Mouse (Mus musculus) lung, embryonic 14.5 days (tissue): ENCODE measurements at regions not wholly inside any gene's neighbourhood (a gene's known extent, or its start where the extent isn't known, plus 50 kb on each side); places are given as distances from the start of the nearest gene placed in this dataset.

ENCODE experiments used
- ATAC-seq: fragments of 200-750 bp; cut with Nextera tagmentation; 2 replicates; pipeline ENCODE4 v1.8.0; 2017; ENCODE audit warnings: mild to moderate bottlenecking, moderate TSS enrichment, moderate library complexity; ENCODE audit not compliant: insufficient read depth
- DNase-seq: peaks from one replicate; pipeline ENCODE4 v3.0.0-alpha.2; 2015
- H3K27ac ChIP-seq: fragments of 300-500 bp; sonication (generic); 2 replicates; pipeline ENCODE4 v1.5.1; 2014; ENCODE audit warnings: low read depth, mild to moderate bottlenecking, moderate library complexity
- H3K27me3 ChIP-seq: fragments of 300-500 bp; sonication (generic); 2 replicates; pipeline ENCODE4 v1.6.1; 2014; ENCODE audit warnings: low read length, control low read depth; ENCODE audit not compliant: insufficient read depth
- H3K36me3 ChIP-seq: fragments of 300-500 bp; sonication (generic); 2 replicates; pipeline ENCODE4 v1.6.1; 2014; ENCODE audit warnings: control low read depth; ENCODE audit not compliant: insufficient read depth
- H3K4me1 ChIP-seq: fragments of 300-500 bp; sonication (generic); 2 replicates; pipeline ENCODE4 v1.6.1; 2014; ENCODE audit warnings: antibody characterized with exemption, control low read depth; ENCODE audit not compliant: insufficient read depth
- H3K4me2 ChIP-seq: fragments of 300-500 bp; sonication (generic); 2 replicates; pipeline ENCODE4 v1.6.1; 2014; ENCODE audit warnings: mild to moderate bottlenecking
- H3K4me3 ChIP-seq: fragments of 300-500 bp; sonication (generic); 2 replicates; pipeline ENCODE4 v1.5.1; 2014; ENCODE audit warnings: low read depth, low read length
- H3K9ac ChIP-seq: fragments of 300-500 bp; sonication (generic); 2 replicates; pipeline ENCODE4 v1.6.1; 2014
- H3K9me3 ChIP-seq: fragments of 300-500 bp; sonication (generic); 2 replicates; pipeline ENCODE4 v1.6.1; 2016; ENCODE audit warnings: low read depth, low read length, control low read depth
- CTCF ChIP-seq: IDR thresholded peaks from 2 replicates; pipeline ENCODE4 v1.5.1; 2016; ENCODE audit warnings: antibody characterized with exemption, low read depth
- WGBS: fragments of 180-500 bp; shearing (Covaris S2); extraction: QIAGEN DNeasy Blood & Tissue Kit; methylation state at CpG from one replicate; pipeline ENCODE4 v1.1.7; 2014; 5-methylcytosine and 5-hydroxymethylcytosine counted together

DNA sequence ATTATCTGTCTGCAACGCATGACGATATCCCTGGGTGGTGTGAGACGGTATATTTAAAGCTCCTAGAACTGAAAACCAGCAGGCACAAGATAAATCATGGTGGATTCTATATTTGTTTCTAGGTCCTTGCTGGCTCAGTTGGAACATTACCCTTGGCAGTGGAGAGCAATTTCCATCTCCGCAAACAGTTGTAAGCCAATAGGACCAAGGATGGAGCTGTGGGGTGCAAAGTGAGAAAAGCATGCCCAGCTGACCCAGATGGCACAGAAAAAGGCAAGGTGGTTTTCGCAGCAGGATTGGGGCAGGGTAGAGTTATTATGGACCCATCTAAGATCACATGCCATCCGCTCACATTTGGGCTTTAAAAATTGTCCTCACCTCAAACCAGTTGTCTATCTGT, 1683.8 kb upstream of the Gm6569 start:
- DNase-seq (no peak), ATAC-seq (no peak)
- no peaks in the 10 kb centered on the region for H3K4me1 ChIP-seq
- H3K4me3 ChIP-seq: no peak overlapping the region
- no peaks in the 10 kb centered on the region for H3K9me3 ChIP-seq
- H3K27ac ChIP-seq: no peak overlapping the region
- H3K9ac ChIP-seq: no peak overlapping the region
- TF ChIP-seq CTCF: no peak
- H3K27me3 ChIP-seq: no peaks in the 10 kb centered on the region
- H3K36me3 ChIP-seq: no peaks in the 10 kb centered on the region
- no peak overlapping the region for H3K4me2 ChIP-seq
- 71% methylated on average over 6 of the region's 6 CpGs for WGBS

DNA sequence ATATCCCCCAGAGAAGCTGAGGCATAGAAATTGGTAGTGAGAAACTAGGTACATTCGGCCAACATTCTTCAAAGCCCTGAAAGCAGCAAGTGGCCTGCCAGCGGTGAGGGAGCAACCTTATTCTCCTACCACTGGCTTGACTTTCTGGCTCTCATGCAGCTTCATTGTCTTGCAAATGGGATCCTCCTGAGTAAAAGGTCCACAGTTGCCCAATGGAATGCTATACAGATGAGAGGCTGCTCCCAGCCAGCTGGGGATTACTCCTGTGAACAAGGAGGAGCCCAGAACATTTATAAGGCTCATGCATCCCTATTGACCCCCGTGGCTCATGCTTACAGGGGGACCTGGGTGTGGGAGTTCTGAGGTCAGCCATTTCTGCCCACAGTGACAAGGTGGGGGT, 1675.9 kb upstream of the Gm6569 start:
- Histone ChIP-seq H3K27me3 (no peaks in the 10 kb centered on the region), H3K9ac (no peak overlapping the region), H3K9me3 (no peaks in the 10 kb centered on the region), H3K27ac (no peak overlapping the region), H3K36me3 (no peaks in the 10 kb centered on the region), H3K4me2 (no peak overlapping the region), H3K4me1 (no peaks in the 10 kb centered on the region), H3K4me3 (no peak overlapping the region)
- TF ChIP-seq CTCF: no peak
- WGBS: 54% methylated on average over 3 of the region's 3 CpGs
- ATAC-seq (no peak), DNase-seq (no peak)

DNA sequence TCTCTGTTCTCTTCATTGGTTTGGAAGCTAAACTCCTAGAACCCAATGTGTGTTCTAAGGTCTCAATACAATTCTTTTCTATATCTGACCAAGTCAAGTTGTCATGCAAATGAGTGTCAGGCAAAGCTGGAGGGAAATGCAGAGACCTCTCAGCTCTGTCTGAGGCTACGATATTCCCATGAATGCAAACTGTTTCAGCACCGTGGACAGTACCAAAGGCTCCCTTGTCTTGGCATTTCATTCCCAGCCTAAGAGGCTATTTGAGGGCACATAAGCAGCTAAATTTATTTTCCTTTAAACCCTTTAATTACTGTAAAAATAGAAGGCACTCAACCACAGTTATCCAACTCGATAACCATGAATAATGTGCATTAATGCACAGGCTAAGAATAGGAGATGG, 1633.5 kb upstream of the Gm6569 start:
- Histone ChIP-seq H3K9me3 (no peaks in the 10 kb centered on the region), H3K9ac (no peak overlapping the region), H3K4me2 (no peak overlapping the region), H3K27ac (no peak overlapping the region), H3K4me3 (no peak overlapping the region), H3K27me3 (no peaks in the 10 kb centered on the region), H3K4me1 (no peaks in the 10 kb centered on the region), H3K36me3 (no peaks in the 10 kb centered on the region)
- WGBS: 32% methylated on average over 3 of the region's 3 CpGs
- TF ChIP-seq CTCF: no peak
- DNase-seq: peak; percentile 85
- no peak for ATAC-seq

GRCm38 (mm10) chr15:72201791-72202190, 1632.6 kb upstream of the Gm6569 start:
- no peak overlapping the region for H3K27ac ChIP-seq
- no peak for DNase-seq
- H3K9ac ChIP-seq: no peak overlapping the region
- no peaks in the 10 kb centered on the region for H3K4me1 ChIP-seq
- no peak for TF ChIP-seq CTCF
- 31% methylated on average over 1 of the region's 1 CpGs for WGBS
- ATAC-seq: no peak
- no peaks in the 10 kb centered on the region for H3K9me3 ChIP-seq
- H3K4me3 ChIP-seq: no peak overlapping the region
- H3K4me2 ChIP-seq: no peak overlapping the region
- no peaks in the 10 kb centered on the region for H3K36me3 ChIP-seq
- H3K27me3 ChIP-seq: no peaks in the 10 kb centered on the region

DNA sequence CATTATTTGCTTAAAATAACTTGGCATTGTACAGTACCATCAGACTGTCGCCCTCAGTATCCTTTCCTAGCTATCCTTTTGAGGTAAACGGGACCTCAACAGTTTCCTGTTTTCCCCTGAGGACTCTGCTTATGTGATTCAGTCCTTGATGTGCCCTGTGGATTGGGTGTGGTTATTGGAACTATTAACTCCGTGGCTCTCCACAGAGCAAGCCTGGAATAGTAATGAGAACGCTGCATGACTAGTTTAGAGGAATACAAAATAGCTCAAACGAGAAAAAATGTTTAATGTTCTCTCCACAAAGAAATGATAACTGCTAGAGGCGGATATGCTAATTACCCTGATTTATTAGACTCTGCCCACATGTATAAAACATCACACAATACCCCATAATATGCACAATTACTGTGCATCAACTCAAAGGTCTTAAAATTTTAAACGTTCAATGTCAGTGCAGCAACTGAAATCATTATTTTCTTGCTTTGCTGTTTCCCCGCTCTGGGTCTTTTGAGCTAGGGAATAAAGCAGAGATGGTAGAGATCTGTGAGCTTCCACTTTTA, 1629.0 kb upstream of the Gm6569 start:
- no peak overlapping the region for H3K27ac ChIP-seq
- WGBS: 69% methylated on average over 8 of the region's 8 CpGs
- TF ChIP-seq CTCF: no peak
- no peak for ATAC-seq
- no peaks in the 10 kb centered on the region for H3K36me3 ChIP-seq
- H3K4me2 ChIP-seq: no peak overlapping the region
- DNase-seq: no peak
- no peak overlapping the region for H3K4me3 ChIP-seq
- H3K9ac ChIP-seq: no peak overlapping the region
- H3K4me1 ChIP-seq: no peaks in the 10 kb centered on the region
- no peaks in the 10 kb centered on the region for H3K27me3 ChIP-seq
- no peaks in the 10 kb centered on the region for H3K9me3 ChIP-seq

GRCm38 (mm10) chr15:72205950-72206349, 1628.4 kb upstream of the Gm6569 start:
- DNase-seq: peak; percentile 86
- peak; percentile 82 for TF ChIP-seq CTCF

DNA sequence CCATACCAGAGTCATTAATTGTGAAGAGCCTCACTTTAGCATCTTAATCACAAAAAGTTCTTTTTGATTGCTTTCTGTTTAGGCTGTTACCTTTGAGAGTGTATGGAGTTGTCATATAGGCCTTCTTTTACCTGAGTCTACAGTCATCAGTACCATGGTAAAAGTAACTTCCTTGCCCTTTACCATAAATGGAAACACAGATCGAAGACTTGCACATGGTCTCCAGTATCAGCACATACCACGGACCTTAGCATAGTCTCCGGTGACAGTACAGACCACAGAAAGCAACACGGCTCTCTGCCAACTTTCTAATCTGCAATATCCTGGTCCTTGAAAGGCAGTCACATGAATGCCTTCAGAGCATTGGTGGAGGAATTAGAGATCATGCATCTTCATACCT, 1626.8 kb upstream of the Gm6569 start:
- WGBS: 76% methylated on average over 4 of the region's 4 CpGs
- Histone ChIP-seq H3K27ac (no peak overlapping the region), H3K9me3 (no peaks in the 10 kb centered on the region), H3K36me3 (no peaks in the 10 kb centered on the region), H3K4me2 (no peak overlapping the region), H3K4me3 (no peak overlapping the region), H3K27me3 (no peaks in the 10 kb centered on the region), H3K4me1 (no peaks in the 10 kb centered on the region), H3K9ac (no peak overlapping the region)
- no peak for ATAC-seq
- no peak for DNase-seq
- TF ChIP-seq CTCF: no peak

More at GRCm38 (mm10) chr15:72205950-72206349, 1628.4 kb upstream of the Gm6569 start:
- Histone ChIP-seq H3K4me2 (no peak overlapping the region), H3K9me3 (no peaks in the 10 kb centered on the region), H3K27me3 (no peaks in the 10 kb centered on the region), H3K36me3 (no peaks in the 10 kb centered on the region), H3K27ac (no peak overlapping the region), H3K4me1 (no peaks in the 10 kb centered on the region), H3K4me3 (no peak overlapping the region), H3K9ac (no peak overlapping the region)
- 18% methylated on average over 9 of the region's 9 CpGs for WGBS
- ATAC-seq: no peak

DNA sequence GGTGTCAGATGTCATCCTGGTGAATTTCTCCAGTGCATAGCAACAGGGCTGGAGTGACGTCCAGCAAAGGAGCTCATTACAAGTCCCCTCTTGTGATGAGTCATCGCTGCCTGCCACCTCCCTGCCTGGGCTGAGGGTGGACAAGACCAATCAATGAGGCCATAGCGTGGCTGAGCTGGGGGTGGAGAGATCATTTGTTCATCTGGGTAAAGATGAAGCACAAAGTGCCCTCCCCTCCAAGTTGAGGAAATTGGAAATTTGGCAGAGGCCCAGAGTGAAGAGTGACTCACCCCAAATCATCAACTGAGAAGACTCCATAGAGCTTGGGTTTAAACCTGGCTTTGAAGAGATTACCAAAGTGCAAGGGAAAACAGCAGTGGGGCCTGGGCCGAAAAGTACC, 1626.3 kb upstream of the Gm6569 start:
- Histone ChIP-seq H3K9ac (no peak overlapping the region), H3K4me2 (no peak overlapping the region), H3K9me3 (no peaks in the 10 kb centered on the region), H3K27me3 (no peaks in the 10 kb centered on the region), H3K4me1 (no peaks in the 10 kb centered on the region), H3K36me3 (no peaks in the 10 kb centered on the region), H3K4me3 (no peak overlapping the region), H3K27ac (no peak overlapping the region)
- 61% methylated on average over 4 of the region's 4 CpGs for WGBS
- no peak for TF ChIP-seq CTCF
- DNase-seq (no peak), ATAC-seq (no peak)
